Mouse (Mus musculus) regulatory T cell (primary cell): Measurements from ENCODE around the gene E4f1.

Experiments used
- in situ Hi-C: fragments of 300-600 bp; cut with MboI, MseI; formaldehyde crosslinking; loops from one replicate; pipeline ENCODE4 v1.15.1; 2025; ENCODE audit warnings: high pct_unique_total_duplicates

The E4f1 gene

GRCm38 (mm10) chr17:24416051-24416652 lies 54.0 kb downstream of the E4f1 start:
- in situ Hi-C loops, result no loop called here

- in situ Hi-C loops, result no loop called here
These were observed 55.1 kb downstream of the E4f1 start for GRCm38 (mm10) chr17:24415011-24415410.

GRCm38 (mm10) chr17:24414230-24414976 lies 55.7 kb downstream of the E4f1 start, which contains the start of gene Rnps1:
TSS of gene Rnps1 (plus strand) at chr17:24414565.
- in situ Hi-C loops, result no loop called here

- in situ Hi-C loops, result no loop called here
These were observed 56.4 kb downstream of the E4f1 start for GRCm38 (mm10) chr17:24413557-24414211.

GRCm38 (mm10) chr17:24407116-24407803 lies 62.9 kb downstream of the E4f1 start:
- in situ Hi-C loops, result no loop called here

- in situ Hi-C loops, result no loop called here
These were observed 67.7 kb downstream of the E4f1 start for GRCm38 (mm10) chr17:24402371-24402770.

GRCm38 (mm10) chr17:24394456-24394855 lies 75.7 kb downstream of the E4f1 start:
- in situ Hi-C loops, result no loop called here
